Mouse (Mus musculus): Measurements from ENCODE around the gene Dnajc5. TPM values are rescaled to one million over a fixed set of nuclear protein-coding genes. Genes with fewer than 3 reads are reported as not detected.

The Dnajc5 gene
- polyA plus RNA-seq, 1 experiment from 2014 or later, result 84.4 TPM

- no peaks in the 10 kb centered on the region for H3K9me3 ChIP-seq (replicated peaks)
- peaks cover 26% of the 10 kb centered on the region for H3K4me1 ChIP-seq
- 73% methylated on average over 5 of the region's 5 CpGs for WGBS
- H3K36me3 ChIP-seq, result peaks cover 7% of the 10 kb centered on the region; the same call in 1 of the 2 replicates
- no peak for ATAC-seq (replicated peaks; ENCODE audit: low FRiP score)
- no peak overlapping the region for H3K4me3 ChIP-seq (replicated peaks)
- no peak overlapping the region for H3K27ac ChIP-seq
- H3K9ac ChIP-seq, result no peak overlapping the region
- H3K4me2 ChIP-seq, result no peak overlapping the region
- H3K27me3 ChIP-seq, result no peaks in the 10 kb centered on the region
These were observed 2.5 kb downstream of the Dnajc5 start for GRCm38 (mm10) chr2:181522811-181523210.

GRCm38 (mm10) chr2:181525526-181525925 is 5.2 kb downstream of the Dnajc5 start:
- no peak overlapping the region for H3K4me3 ChIP-seq (replicated peaks)
- H3K4me2 ChIP-seq, result no peak overlapping the region
- H3K4me1 ChIP-seq, result peaks cover 18% of the 10 kb centered on the region
- H3K9ac ChIP-seq, result no peak overlapping the region
- peak overlapping the region; percentile 57; the same call in 1 of the 2 replicates for H3K27ac ChIP-seq
- no peaks in the 10 kb centered on the region for H3K27me3 ChIP-seq
- 76% methylated on average over 5 of the region's 5 CpGs for WGBS
- ATAC-seq (replicated peaks; ENCODE audit: low FRiP score), result no peak
- no peaks in the 10 kb centered on the region for H3K9me3 ChIP-seq (replicated peaks)
- H3K36me3 ChIP-seq, result peaks cover 23% of the 10 kb centered on the region

- no peak overlapping the region for H3K9ac ChIP-seq
- H3K27me3 ChIP-seq, result no peaks in the 10 kb centered on the region
- H3K4me3 ChIP-seq (replicated peaks), result no peak overlapping the region
- 91% methylated on average over 1 of the region's 1 CpGs for WGBS
- no peak overlapping the region for H3K4me2 ChIP-seq
- 0 out of 2 replicates have a peak, but pooled peaks cover 3% of the 10 kb centered on the region for H3K4me1 ChIP-seq
- ATAC-seq (replicated peaks; ENCODE audit: low FRiP score), result no peak
- no peak overlapping the region for H3K27ac ChIP-seq
- no peaks in the 10 kb centered on the region for H3K9me3 ChIP-seq (replicated peaks)
- peaks cover 48% of the 10 kb centered on the region for H3K36me3 ChIP-seq
These were observed 8.8 kb downstream of the Dnajc5 start for GRCm38 (mm10) chr2:181529076-181529475.

DNA sequence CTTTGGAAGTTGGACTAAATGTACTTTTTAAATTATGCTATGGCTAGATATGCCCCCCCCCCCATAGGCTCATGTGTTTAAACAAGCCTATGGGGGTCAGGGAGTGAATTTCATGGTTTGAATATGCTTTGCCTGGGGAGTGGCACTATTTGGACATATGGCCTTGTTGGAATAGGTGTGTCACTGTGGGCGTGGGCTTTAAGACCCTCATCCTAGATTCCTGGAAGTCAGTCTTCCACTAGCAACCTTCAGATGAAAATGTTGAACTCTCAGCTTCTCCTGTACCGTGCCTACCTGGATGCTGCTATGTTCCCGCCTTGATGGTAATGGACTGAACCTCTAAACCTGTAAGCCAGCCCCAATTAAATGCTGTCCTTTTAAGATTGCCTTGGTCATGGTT is 12.3 kb downstream of the Dnajc5 start:
- peaks cover 56% of the 10 kb centered on the region for H3K36me3 ChIP-seq
- no peak overlapping the region for H3K27ac ChIP-seq
- peaks cover 2% of the 10 kb centered on the region; the same call in 1 of the 2 replicates for H3K4me1 ChIP-seq
- ATAC-seq (replicated peaks; ENCODE audit: low FRiP score), result no peak
- no peaks in the 10 kb centered on the region for H3K27me3 ChIP-seq
- no peak overlapping the region for H3K9ac ChIP-seq
- no peak overlapping the region for H3K4me2 ChIP-seq
- H3K4me3 ChIP-seq (replicated peaks), result no peak overlapping the region
- WGBS, result 95% methylated on average over 3 of the region's 3 CpGs
- no peaks in the 10 kb centered on the region for H3K9me3 ChIP-seq (replicated peaks)

DNA sequence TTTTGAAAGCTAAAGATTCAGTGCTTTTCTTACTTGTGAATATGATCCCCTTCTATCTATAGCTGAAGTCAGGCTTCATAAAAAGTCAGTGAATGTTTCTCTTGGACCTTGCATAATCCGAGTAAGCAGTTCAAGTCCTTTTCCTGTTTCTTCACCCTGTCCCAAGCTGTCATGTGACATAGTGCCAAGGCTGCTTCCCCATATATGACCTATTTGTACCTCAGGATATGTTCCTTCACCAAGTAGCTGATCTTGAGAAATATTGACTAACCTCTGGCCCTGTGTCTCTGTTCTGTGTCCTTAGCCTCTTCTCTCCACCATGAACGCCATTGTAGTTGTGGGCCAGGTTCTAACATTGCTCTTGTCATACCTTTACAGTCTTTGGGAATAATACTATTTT is 16.1 kb downstream of the Dnajc5 start:
- Histone ChIP-seq H3K4me3 (replicated peaks) (no peak overlapping the region), H3K36me3 (peaks cover 26% of the 10 kb centered on the region), H3K4me2 (no peak overlapping the region), H3K4me1 (peaks cover 6% of the 10 kb centered on the region), H3K9me3 (replicated peaks) (no peaks in the 10 kb centered on the region), H3K9ac (no peak overlapping the region), H3K27ac (no peak overlapping the region), H3K27me3 (no peaks in the 10 kb centered on the region)
- no peak for ATAC-seq (replicated peaks; ENCODE audit: low FRiP score)
- 70% methylated on average over 2 of the region's 2 CpGs for WGBS

DNA sequence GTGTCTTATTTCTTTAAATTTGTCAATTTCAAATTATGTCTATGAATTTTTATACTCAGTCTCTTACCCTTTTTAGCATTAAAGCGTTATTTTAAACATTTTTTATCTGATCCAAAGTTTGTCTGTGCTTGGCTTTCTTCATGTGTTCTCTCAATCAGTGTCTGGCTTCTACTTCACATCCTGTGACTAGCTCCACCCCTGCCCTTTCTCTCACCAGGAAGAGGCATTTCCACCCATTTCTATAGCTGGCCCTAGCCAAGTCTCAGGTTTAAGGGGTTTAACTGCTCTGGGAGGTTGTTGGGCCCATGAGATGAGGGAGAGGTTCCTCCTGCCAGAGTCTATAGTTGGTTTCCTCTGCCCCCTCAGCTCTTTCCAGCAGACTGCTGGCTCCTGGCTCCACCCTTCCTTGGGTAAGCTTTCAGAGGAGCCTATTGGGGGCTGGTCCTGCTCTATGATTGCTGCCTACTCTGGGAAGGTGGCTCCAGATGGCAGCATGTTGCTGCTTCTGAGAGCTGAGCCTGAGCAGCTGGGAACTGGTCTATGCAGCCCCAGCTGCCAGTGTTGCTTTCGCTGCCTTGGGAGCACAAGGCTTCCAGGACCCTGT is 17.3 kb downstream of the Dnajc5 start:
- H3K27ac ChIP-seq, result peak overlapping the region; percentile 60
- no peak overlapping the region for H3K4me3 ChIP-seq (replicated peaks)
- peaks cover 6% of the 10 kb centered on the region for H3K4me1 ChIP-seq
- no peaks in the 10 kb centered on the region for H3K27me3 ChIP-seq
- no peak overlapping the region for H3K9ac ChIP-seq
- peaks cover 24% of the 10 kb centered on the region for H3K36me3 ChIP-seq
- peak; percentile 74 for ATAC-seq (replicated peaks; ENCODE audit: low FRiP score)
- H3K4me2 ChIP-seq, result no peak overlapping the region
- no peaks in the 10 kb centered on the region for H3K9me3 ChIP-seq (replicated peaks)
- WGBS, result 81% methylated on average over 2 of the region's 2 CpGs

DNA sequence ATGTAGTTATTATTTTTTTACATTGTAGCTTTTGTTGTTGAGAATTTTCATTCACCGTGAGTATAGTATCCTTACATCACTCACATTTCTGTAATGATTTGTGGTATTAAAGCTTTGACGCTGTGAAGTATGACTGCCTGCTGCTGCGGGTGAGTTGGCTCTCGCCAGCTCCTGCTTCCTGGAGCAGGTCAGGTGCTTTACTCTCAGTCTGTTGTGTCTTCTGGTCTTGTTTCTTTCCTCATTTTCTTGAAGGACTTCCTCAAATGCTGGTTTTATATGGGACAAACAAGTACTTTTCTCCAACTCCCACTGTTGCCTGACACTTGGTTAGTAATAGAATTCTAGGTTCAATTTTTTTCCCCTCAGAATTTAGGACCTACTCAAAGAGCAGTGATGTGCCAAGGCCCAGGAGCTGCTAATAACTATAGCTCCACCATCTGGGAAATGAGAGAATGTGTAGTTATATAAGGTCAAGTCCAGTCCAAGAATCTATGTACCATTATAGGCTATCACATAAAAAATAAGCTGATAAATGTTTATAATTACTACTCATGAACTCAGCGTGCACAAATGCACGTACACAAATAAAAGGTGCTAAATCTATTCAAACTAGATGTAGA is 21.6 kb downstream of the Dnajc5 start:
- Histone ChIP-seq H3K4me1 (peaks cover 6% of the 10 kb centered on the region), H3K27ac (no peak overlapping the region), H3K9me3 (replicated peaks) (no peaks in the 10 kb centered on the region), H3K4me3 (replicated peaks) (no peak overlapping the region), H3K9ac (no peak overlapping the region), H3K4me2 (no peak overlapping the region), H3K36me3 (peaks cover 26% of the 10 kb centered on the region), H3K27me3 (no peaks in the 10 kb centered on the region)
- no peak for ATAC-seq (replicated peaks; ENCODE audit: low FRiP score)
- 93% methylated on average over 6 of the region's 6 CpGs for WGBS

GRCm38 (mm10) chr2:181546142-181546541 is 25.9 kb downstream of the Dnajc5 start:
- no peak overlapping the region for H3K4me3 ChIP-seq (replicated peaks)
- no peak overlapping the region for H3K4me2 ChIP-seq
- no peak overlapping the region for H3K27ac ChIP-seq
- WGBS, result 94% methylated on average over 7 of the region's 7 CpGs
- no peaks in the 10 kb centered on the region for H3K9me3 ChIP-seq (replicated peaks)
- no peak overlapping the region for H3K9ac ChIP-seq
- no peaks in the 10 kb centered on the region for H3K27me3 ChIP-seq
- H3K36me3 ChIP-seq, result peaks cover 67% of the 10 kb centered on the region
- ATAC-seq (replicated peaks; ENCODE audit: low FRiP score), result no peak
- 0 out of 2 replicates have a peak, but pooled peaks cover 5% of the 10 kb centered on the region for H3K4me1 ChIP-seq

GRCm38 (mm10) chr2:181548227-181548626 is 27.9 kb downstream of the Dnajc5 start:
- Histone ChIP-seq H3K36me3 (peaks cover 79% of the 10 kb centered on the region), H3K4me2 (no peak overlapping the region), H3K4me1 (0 out of 2 replicates have a peak, but pooled peaks cover 5% of the 10 kb centered on the region), H3K27me3 (no peaks in the 10 kb centered on the region), H3K9me3 (replicated peaks) (no peaks in the 10 kb centered on the region), H3K4me3 (replicated peaks) (no peak overlapping the region), H3K9ac (no peak overlapping the region), H3K27ac (no peak overlapping the region)
- WGBS, result 91% methylated on average over 1 of the region's 1 CpGs
- ATAC-seq (replicated peaks; ENCODE audit: low FRiP score), result no peak

DNA sequence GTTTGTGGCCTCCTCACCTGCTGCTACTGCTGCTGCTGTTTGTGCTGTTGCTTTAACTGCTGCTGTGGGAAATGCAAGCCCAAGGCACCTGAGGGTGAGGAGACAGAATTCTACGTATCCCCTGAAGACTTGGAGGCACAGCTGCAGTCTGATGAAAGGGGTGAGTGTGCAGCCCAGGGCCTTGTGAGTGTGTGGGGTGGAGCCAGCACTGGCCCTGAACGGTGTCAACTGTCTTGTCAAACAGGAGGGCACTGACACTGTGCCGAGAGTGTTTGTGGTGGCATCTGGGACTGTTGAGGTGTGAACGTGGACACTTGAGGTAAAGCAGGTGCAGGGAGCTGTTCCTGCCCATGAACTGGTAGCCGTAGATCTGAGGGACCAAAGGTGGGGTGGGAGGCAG is 28.4 kb downstream of the Dnajc5 start:
- no peaks in the 10 kb centered on the region for H3K9me3 ChIP-seq (replicated peaks)

DNA sequence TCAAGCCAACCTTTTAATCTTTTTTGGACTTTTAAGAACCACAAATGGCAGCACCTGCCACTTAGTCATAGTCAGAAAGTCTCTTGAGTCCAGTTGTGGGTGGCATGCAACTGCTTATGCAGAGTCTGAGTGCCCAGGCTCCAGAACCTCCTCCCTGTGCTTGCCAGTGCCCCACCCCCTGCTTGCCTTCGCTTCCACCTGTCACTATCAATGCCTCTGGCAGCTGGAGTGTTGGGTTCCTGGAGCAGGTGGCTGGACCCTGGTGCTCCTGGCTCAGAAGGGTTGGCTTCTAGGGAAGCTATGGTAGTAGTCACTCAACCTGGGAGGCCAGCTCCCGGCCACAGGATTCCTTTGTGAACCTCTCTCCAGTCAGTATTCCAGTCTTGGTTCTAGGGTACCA is 29.9 kb downstream of the Dnajc5 start:
- Histone ChIP-seq H3K27me3 (no peaks in the 10 kb centered on the region), H3K27ac (no peak overlapping the region), H3K4me2 (no peak overlapping the region), H3K4me1 (0 out of 2 replicates have a peak, but pooled peaks cover 5% of the 10 kb centered on the region), H3K9me3 (replicated peaks) (no peaks in the 10 kb centered on the region), H3K4me3 (replicated peaks) (no peak overlapping the region), H3K36me3 (peaks cover 86% of the 10 kb centered on the region), H3K9ac (no peak overlapping the region)
- 88% methylated on average over 2 of the region's 2 CpGs for WGBS
- no peak for ATAC-seq (replicated peaks; ENCODE audit: low FRiP score)

More for the DNA sequence above, 28.4 kb downstream of the Dnajc5 start:
- Histone ChIP-seq H3K27me3 (no peaks in the 10 kb centered on the region), H3K27ac (no peak overlapping the region), H3K4me3 (replicated peaks) (no peak overlapping the region), H3K4me1 (0 out of 2 replicates have a peak, but pooled peaks cover 5% of the 10 kb centered on the region), H3K36me3 (peaks cover 83% of the 10 kb centered on the region), H3K4me2 (no peak overlapping the region), H3K9ac (no peak overlapping the region)
- peak; percentile 66 for ATAC-seq (replicated peaks; ENCODE audit: low FRiP score)
- WGBS, result 56% methylated on average over 5 of the region's 5 CpGs

DNA sequence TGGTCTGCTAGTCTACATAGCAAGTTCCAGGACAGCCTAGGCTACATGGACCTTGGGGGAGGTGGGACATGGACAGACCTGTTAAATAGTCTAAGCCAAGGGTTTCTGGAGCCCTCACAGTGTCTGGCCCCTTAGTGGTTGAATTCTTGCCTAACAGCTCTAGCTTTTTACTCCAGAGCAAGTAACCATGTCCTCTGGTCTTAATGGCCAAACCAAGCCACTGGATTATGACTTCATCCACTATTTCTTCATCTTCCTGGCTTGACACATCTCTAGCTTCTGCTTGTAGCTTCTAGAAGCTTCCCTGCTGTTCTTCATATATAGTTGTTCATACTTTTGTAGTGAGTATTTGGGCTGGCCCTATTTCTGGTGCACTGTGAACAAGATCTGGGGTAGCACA is 33.5 kb downstream of the Dnajc5 start:
- Histone ChIP-seq H3K4me3 (replicated peaks) (no peak overlapping the region), H3K4me1 (0 out of 2 replicates have a peak, but pooled peaks cover 2% of the 10 kb centered on the region), H3K36me3 (peaks cover 54% of the 10 kb centered on the region), H3K9me3 (replicated peaks) (no peaks in the 10 kb centered on the region), H3K9ac (no peak overlapping the region), H3K27me3 (no peaks in the 10 kb centered on the region), H3K27ac (no peak overlapping the region), H3K4me2 (no peak overlapping the region)
- no peak for ATAC-seq (replicated peaks; ENCODE audit: low FRiP score)

Data from kidney, embryonic 15.5 days (tissue).